Mouse (Mus musculus) MEL (cell line): ENCODE results near the gene Gm37240.

Source experiments
- BHLHE40 ChIP-seq: IDR thresholded peaks from 2 replicates; pipeline ENCODE4 v1.6.1; 2012; ENCODE audit warnings: low read depth, mild to moderate bottlenecking, inconsistent platforms, low read length, improper control_type of control experiment, borderline replicate concordance
- CTCF ChIP-seq, 3 experiments: IDR thresholded peaks in 2 of 3; conservative IDR thresholded peaks in 1 of 3; 2 replicates each; pipeline ENCODE4 v1.5.1; 2011 to 2012; ENCODE audit warnings: low read length in 3 of 3, low read depth in 2 of 3, mild to moderate bottlenecking in 2 of 3, improper control_type of control experiment in 1 of 3, inconsistent platforms in 1 of 3, mixed read lengths in 1 of 3, moderate library complexity in 1 of 3; ENCODE audit not compliant: control insufficient read depth in 1 of 3, insufficient read depth in 1 of 3, poor library complexity in 1 of 3, severe bottlenecking in 1 of 3
- EP300 ChIP-seq, 2 experiments: IDR thresholded peaks; 2 replicates each; pipeline ENCODE4 v1.6.1; 2011; ENCODE audit warnings: improper control_type of control experiment in 2 of 2, low read length in 2 of 2, low read depth in 1 of 2, mild to moderate bottlenecking in 1 of 2
- GATA1 ChIP-seq: IDR thresholded peaks from 2 replicates; pipeline ENCODE4 v1.6.1; 2011; ENCODE audit warnings: low read depth, low read length, improper control_type of control experiment
- HCFC1 ChIP-seq: IDR thresholded peaks from 2 replicates; pipeline ENCODE4 v1.6.1; 2012; ENCODE audit warnings: low read depth, mild to moderate bottlenecking, inconsistent platforms, low read length, improper control_type of control experiment, moderate library complexity
- MAFK ChIP-seq: IDR thresholded peaks from 2 replicates; pipeline ENCODE4 v1.6.1; 2011; ENCODE audit warnings: low read depth, mild to moderate bottlenecking, low read length, improper control_type of control experiment, borderline replicate concordance
- NELFE ChIP-seq: IDR thresholded peaks from 2 replicates; pipeline ENCODE4 v1.6.1; 2011; ENCODE audit warnings: low read depth, low read length, improper control_type of control experiment
- RAD21 ChIP-seq: IDR thresholded peaks from 2 replicates; pipeline ENCODE4 v1.6.1; 2011; ENCODE audit warnings: mild to moderate bottlenecking, low read depth, low read length, improper control_type of control experiment
- RCOR1 ChIP-seq: IDR thresholded peaks from 2 replicates; pipeline ENCODE4 v1.6.1; 2012; ENCODE audit warnings: low read depth, mild to moderate bottlenecking, inconsistent platforms, low read length, improper control_type of control experiment
- SIN3A ChIP-seq: IDR thresholded peaks from 2 replicates; pipeline ENCODE4 v1.6.1; 2012; ENCODE audit warnings: low read length, improper control_type of control experiment, inconsistent platforms
- TAL1 ChIP-seq: IDR thresholded peaks from 2 replicates; pipeline ENCODE4 v1.6.1; 2012; ENCODE audit warnings: mild to moderate bottlenecking, inconsistent platforms, low read length, moderate library complexity, mixed read lengths
- TBP ChIP-seq: IDR thresholded peaks from 2 replicates; pipeline ENCODE4 v1.8.0; 2011; ENCODE audit warnings: low read depth, low read length, improper control_type of control experiment
- UBTF ChIP-seq: IDR thresholded peaks from 2 replicates; pipeline ENCODE4 v1.6.1; 2012; ENCODE audit warnings: low read depth, mild to moderate bottlenecking, inconsistent platforms, low read length, improper control_type of control experiment, moderate library complexity, borderline replicate concordance; ENCODE audit not compliant: insufficient read depth

DNA sequence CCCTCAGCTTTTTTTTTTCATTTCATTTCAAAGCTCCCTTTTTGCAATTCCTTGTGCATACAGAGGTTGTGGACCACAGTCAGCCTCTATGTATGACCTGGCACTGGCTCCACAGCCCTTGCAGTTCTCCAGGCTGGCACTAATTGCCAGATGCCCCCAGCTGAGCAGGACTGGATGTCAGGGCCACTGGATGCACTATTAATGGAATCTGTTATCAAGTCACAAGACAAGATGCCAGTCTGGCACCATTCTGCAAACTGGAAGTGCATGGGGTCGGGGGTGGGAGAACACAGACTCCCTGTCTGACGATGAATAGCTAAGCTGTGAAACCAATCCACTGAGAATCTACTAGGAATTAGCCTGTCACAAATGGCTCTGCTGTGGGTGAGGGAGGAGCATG, 336.0 kb downstream of the Gm37240 start:
- no peak for TF ChIP-seq TAL1
- no peak for TF ChIP-seq NELFE
- TF ChIP-seq RCOR1, result no peak
- no peak for TF ChIP-seq RAD21
- no peak for TF ChIP-seq CTCF (IDR thresholded peaks at IDR 0.05 in 2 of 3, conservative IDR thresholded peaks at IDR 0.05 in 1 of 3; ENCODE audit: control insufficient read depth in 1 of 3, insufficient read depth in 1 of 3, low read depth in 2 of 3, low read length in 3 of 3, poor library complexity in 1 of 3, severe bottlenecking in 1 of 3)
- no peak for TF ChIP-seq UBTF
- no peak for TF ChIP-seq GATA1
- TF ChIP-seq EP300 (IDR thresholded peaks at IDR 0.05; ENCODE audit: low read depth in 1 of 2, low read length in 2 of 2), result no peak
- TF ChIP-seq TBP, result no peak
- no peak for TF ChIP-seq SIN3A
- no peak for TF ChIP-seq MAFK
- no peak for TF ChIP-seq BHLHE40
- no peak for TF ChIP-seq HCFC1
